Mouse (Mus musculus): ENCODE results near the gene Ebf4.

The Ebf4 gene

GRCm38 (mm10) chr2:130294936-130295277, at the start of gene Ebf4:
Ebf4 (plus strand) TSS chr2:130295169.
- no peak for DNase-seq (ENCODE audit: extremely low spot score, low read depth, low spot score)

- peak; percentile 12 for DNase-seq (ENCODE audit: extremely low spot score, low read depth, low spot score)
Measured at GRCm38 (mm10) chr2:130246912-130247311, 48.1 kb upstream of the Ebf4 start.

DNA sequence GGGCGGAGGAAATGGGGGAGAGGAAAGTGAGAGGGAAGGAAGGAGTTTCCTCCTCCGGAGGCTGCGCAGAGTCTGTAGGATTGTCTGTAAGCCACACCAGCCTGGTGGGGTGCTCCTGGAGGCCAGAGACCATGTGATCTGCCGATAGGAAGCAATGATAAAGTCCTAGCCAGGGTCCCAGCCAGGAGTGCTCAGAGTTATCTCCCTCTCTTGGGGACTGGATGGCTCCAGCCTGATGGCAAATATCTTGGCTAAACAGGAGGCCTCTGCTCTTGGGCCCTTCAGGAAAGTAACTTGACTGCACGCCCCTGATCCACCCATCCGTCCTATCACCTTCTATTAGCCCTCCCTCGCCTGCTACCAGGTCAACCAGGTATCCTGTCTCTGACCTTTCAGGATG, 46.7 kb upstream of the Ebf4 start:
- DNase-seq (ENCODE audit: extremely low spot score, low read depth, low spot score): no peak

DNA sequence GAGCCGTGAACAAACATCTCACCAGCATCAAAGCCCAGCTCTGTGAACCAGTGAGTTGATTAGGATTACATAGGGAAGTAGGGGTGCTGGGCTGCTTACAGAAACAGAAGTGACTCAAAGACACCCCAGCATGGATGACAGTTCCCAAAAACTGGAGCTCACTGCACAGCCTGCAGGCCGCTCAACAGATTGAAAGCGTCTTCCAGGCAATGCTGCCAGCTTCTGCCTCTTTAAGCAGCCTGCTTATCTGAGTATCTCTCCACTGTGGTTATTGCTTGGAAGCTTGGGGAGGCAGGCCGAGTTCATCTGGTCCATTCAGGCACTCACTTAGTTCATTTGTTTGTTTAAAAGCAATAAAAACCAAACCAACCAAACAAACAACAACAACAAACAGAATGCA, 38.2 kb upstream of the Ebf4 start:
- DNase-seq (ENCODE audit: extremely low spot score, low read depth, low spot score): no peak

- no peak for DNase-seq (ENCODE audit: extremely low spot score, low read depth, low spot score)
Measured at GRCm38 (mm10) chr2:130260822-130261221, 34.1 kb upstream of the Ebf4 start.

DNA sequence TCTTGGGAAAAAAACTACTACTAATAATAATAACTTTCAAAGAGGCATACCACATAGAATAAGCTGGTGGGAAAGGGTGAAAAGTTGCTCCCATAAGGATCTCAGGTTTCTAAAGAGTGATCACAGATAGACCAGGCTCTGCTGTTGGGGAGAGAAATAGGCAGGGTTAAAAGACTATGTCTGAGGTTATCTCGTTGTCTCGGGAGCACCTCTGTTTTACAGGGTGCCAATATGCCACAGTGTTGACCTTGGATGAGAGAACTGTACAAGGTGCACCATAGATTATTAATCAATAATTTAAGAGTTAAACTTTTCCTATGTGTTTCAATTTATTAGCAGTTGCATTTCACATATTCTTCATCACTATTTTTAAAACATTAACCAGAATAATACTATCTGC, 33.1 kb upstream of the Ebf4 start:
- DNase-seq (ENCODE audit: extremely low spot score, low read depth, low spot score): no peak

- no peak for DNase-seq (ENCODE audit: extremely low spot score, low read depth, low spot score)
Measured at GRCm38 (mm10) chr2:130262398-130262797, 32.6 kb upstream of the Ebf4 start.

GRCm38 (mm10) chr2:130265520-130265919, 29.4 kb upstream of the Ebf4 start:
- no peak for DNase-seq (ENCODE audit: extremely low spot score, low read depth, low spot score)

- no peak for DNase-seq (ENCODE audit: extremely low spot score, low read depth, low spot score)
Measured at GRCm38 (mm10) chr2:130268074-130268473, 26.9 kb upstream of the Ebf4 start.

- DNase-seq (ENCODE audit: extremely low spot score, low read depth, low spot score): no peak
Measured at GRCm38 (mm10) chr2:130273732-130274131, 21.2 kb upstream of the Ebf4 start.

- DNase-seq (ENCODE audit: extremely low spot score, low read depth, low spot score): peak; percentile 96
Measured at GRCm38 (mm10) chr2:130274149-130274861, 20.7 kb upstream of the Ebf4 start, which contains the start of gene Nop56. Nop56 (plus strand) TSS chr2:130274430.

DNA sequence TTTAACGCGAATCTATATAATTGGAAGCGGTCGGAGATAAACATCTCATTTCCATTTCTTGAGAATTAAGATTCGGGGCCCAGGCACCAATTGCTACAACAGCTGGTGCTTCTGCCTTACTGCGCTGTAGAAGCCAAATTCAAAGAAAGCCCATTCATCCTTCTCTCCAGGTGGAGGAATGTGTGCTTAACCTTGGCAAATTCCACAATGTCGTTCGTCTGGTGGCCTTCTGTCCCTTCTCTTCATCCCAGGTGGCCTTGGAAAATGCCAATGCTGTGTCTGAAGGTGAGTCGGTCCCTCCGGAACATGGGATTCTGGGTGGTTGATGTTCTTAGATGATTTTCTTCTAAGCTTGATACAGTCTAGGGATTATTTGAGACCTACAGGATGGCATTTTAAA, 20.1 kb upstream of the Ebf4 start:
- DNase-seq (ENCODE audit: extremely low spot score, low read depth, low spot score): no peak

GRCm38 (mm10) chr2:130275649-130276048, 19.3 kb upstream of the Ebf4 start:
- no peak for DNase-seq (ENCODE audit: extremely low spot score, low read depth, low spot score)

DNA sequence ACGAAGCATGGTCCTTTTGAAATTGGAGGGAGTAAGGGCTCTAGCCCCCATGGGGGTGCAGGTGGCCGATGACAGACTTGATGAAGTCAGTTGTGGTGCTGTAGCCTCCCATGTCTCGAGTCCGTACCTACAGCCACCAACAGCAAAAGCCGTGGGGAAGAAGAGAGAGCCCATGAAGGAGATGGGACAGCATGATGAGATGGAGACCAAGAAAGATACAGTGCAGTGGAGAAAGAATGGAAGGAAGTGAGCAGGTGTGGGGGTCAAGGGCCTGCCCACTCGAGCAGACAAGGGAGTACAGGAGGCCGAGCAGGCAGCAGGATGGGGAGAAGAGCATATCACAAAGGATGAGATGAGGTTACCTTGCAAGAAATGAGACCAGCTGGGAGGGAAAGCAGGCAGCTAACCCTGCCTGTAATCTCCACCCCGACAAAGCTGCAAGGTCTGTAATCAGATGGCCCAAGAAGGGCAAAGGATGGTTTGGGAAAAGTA, 15.3 kb upstream of the Ebf4 start:
- no peak for DNase-seq (ENCODE audit: extremely low spot score, low read depth, low spot score)

DNA sequence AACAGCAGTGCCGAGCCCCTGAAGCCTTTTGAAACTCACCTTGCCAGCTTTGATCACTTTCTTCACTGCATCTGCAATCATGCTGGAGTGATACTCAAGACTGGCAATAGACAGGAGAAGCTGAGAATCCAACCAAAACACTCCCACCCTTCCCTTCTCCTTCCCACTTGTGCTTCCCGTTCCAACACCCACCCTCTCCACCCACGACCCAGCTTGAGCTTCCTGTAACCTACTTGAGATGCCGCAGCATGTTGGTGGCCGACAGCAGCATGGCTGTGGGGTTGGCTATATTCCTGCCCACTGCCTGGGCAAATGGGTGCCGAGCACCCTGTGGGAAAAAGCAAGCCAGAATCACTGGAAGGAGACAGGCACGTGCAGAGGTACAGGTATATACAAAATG, 14.7 kb upstream of the Ebf4 start:
- no peak for DNase-seq (ENCODE audit: extremely low spot score, low read depth, low spot score)

- no peak for DNase-seq (ENCODE audit: extremely low spot score, low read depth, low spot score)
Measured at GRCm38 (mm10) chr2:130280818-130281217, 14.2 kb upstream of the Ebf4 start.

GRCm38 (mm10) chr2:130283854-130284654, 10.9 kb upstream of the Ebf4 start, which contains the start of gene Idh3b:
Idh3b (minus strand) TSS chr2:130284547.
- peak; percentile 41 for DNase-seq (ENCODE audit: extremely low spot score, low read depth, low spot score)

DNA sequence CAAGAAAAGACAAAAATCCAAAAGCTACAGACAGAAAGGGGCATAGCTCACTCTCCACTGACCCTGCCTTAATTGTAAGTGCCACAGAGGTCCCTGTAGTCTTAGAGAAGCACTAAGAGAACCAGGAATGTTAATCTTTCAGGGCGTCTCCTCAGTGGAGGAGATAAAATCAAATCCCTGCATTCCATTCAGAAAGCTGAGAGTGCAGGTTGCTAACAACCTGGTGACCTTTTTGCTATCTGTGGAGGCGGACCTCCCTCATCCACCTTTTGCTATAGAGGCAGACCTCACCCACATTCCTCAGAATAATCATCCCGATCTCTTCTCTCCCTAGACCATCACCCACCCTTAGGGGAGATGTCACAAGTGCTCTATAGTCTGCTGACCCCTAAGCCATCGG, 5.9 kb upstream of the Ebf4 start:
- DNase-seq (ENCODE audit: extremely low spot score, low read depth, low spot score): no peak

- peak; percentile 69 for DNase-seq (ENCODE audit: extremely low spot score, low read depth, low spot score)
Measured at GRCm38 (mm10) chr2:130291434-130291833, 3.5 kb upstream of the Ebf4 start.

DNA sequence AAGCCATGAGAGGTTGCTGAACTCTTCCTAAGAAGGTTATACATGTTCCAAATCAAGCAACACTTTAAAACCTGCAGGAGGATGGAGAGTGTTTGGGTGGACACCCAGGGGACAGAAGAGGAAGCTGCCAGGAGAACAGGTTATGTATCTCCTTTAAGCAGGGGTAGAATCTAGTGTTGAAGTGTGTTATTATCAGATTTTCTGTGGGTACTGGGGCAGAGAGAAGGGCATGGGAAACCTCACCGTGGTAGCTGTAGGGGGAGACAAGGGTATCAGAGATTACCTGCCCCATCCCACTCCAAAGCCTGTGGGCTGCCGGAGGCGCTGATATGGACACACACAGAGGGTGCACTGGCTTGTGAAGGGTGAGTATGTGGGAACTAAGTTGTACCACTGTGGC, 2.0 kb upstream of the Ebf4 start:
- no peak for DNase-seq (ENCODE audit: extremely low spot score, low read depth, low spot score)

DNA sequence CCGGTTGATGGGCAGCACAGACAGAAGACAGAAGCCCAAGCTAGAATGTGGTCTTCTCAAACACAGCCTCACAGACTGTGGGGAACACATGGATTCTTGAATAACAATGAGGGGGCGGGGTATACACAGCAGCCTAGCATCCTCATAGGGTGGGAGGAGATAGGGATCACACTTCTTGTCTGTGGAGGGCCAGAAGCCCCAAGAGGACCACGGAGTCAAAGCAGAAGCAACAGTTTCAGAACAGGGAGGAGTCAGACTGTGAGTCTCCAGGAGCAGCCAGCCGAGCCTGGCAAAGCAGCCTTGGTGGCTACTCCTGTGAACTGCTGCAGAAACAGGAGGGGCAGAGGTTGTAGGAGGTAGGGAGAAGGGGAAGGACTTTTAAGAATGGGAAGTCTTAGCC, 1.5 kb upstream of the Ebf4 start:
- DNase-seq (ENCODE audit: extremely low spot score, low read depth, low spot score): no peak

DNA sequence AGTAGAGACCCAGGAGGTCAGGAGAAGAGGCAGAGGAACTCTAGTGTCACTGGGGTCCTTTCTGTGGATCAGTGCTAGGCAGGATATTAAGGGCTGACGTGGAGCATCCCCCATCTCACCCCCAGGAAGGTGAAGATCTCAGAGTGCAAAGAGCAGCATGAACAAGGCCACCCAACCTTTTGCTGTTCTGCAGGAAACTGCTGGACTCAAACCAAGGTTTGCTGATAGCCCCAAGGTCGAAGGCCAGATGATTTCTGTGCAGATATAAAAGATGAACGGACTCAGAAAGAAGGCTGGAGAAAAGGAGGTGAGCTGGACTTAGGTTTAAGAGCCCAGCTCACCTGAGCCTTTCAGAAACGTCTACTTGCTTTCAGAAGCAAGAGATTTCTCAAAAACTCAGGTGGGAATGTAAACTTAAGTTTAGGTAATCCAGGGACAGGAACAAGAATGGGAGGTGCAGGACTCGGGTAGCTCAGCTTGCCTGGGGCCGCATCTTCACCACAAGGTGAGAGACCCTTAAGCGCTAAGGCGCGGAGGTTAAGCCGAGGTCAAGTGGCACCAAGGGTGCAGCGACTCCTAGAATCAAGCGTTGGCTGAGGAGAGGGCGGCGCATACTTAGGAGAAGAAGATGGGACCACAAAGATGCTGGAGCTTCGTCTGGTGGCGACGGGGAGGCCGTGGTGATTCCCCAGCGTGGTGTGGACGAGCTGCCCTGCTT, 592 bp upstream of the Ebf4 start:
- no peak for DNase-seq (ENCODE audit: extremely low spot score, low read depth, low spot score)

Measured in hindlimb bud, embryonic 11.5 days (tissue).